Mouse (Mus musculus) liver, postnatal 0 days (tissue): ENCODE measurements at regions not wholly inside any gene's neighbourhood (a gene's known extent, or its start where the extent isn't known, plus 50 kb on each side); places are given as distances from the start of the nearest gene placed in this dataset.

Experiments
- ATAC-seq: fragments of 200-750 bp; cut with Nextera tagmentation; 2 replicates; pipeline ENCODE4 v1.8.0; 2017; ENCODE audit warnings: mild to moderate bottlenecking, moderate library complexity
- DNase-seq: peaks from one replicate; pipeline ENCODE4 v3.0.0-alpha.2; 2016
- H3K27ac ChIP-seq: fragments of 300-500 bp; sonication (generic); 2 replicates; pipeline ENCODE4 v1.5.1; 2014; ENCODE audit warnings: antibody characterized with exemption, moderate library complexity, mild to moderate bottlenecking, low read depth
- H3K27me3 ChIP-seq: fragments of 300-500 bp; sonication (generic); 2 replicates; pipeline ENCODE4 v1.6.1; 2014; ENCODE audit warnings: low read length, control low read depth, mixed read lengths; ENCODE audit not compliant: insufficient read depth
- H3K36me3 ChIP-seq: fragments of 300-500 bp; sonication (generic); replicated peaks from 2 replicates; pipeline ENCODE4 v1.6.1; 2014; ENCODE audit warnings: mild to moderate bottlenecking, control low read depth, low read length, moderate library complexity, mixed read lengths; ENCODE audit not compliant: insufficient read depth
- H3K4me1 ChIP-seq: fragments of 300-500 bp; sonication (generic); 2 replicates; pipeline ENCODE4 v1.6.1; 2014; ENCODE audit warnings: antibody characterized with exemption, mild to moderate bottlenecking, control low read depth; ENCODE audit not compliant: insufficient read depth
- H3K4me2 ChIP-seq: fragments of 300-500 bp; sonication (generic); 2 replicates; pipeline ENCODE4 v1.6.1; 2014; ENCODE audit warnings: low read depth, mild to moderate bottlenecking, low read length, moderate library complexity, mixed read lengths
- H3K4me3 ChIP-seq: fragments of 300-500 bp; sonication (generic); 2 replicates; pipeline ENCODE4 v1.5.1; 2014; ENCODE audit warnings: low read depth, low read length
- H3K9ac ChIP-seq: fragments of 300-500 bp; sonication (generic); replicated peaks from 2 replicates; pipeline ENCODE4 v1.6.1; 2014; ENCODE audit warnings: mild to moderate bottlenecking, moderate library complexity
- H3K9me3 ChIP-seq: fragments of 300-500 bp; sonication (generic); 2 replicates; pipeline ENCODE4 v1.6.1; 2016; ENCODE audit warnings: mild to moderate bottlenecking, control low read depth, low read length, mixed read lengths
- CTCF ChIP-seq: sonication (generic); IDR thresholded peaks from 2 replicates; pipeline ENCODE4 v1.5.1; 2016; ENCODE audit warnings: antibody characterized with exemption, low read depth
- EP300 ChIP-seq: IDR thresholded peaks from 2 replicates; pipeline ENCODE4 v1.6.1; 2016; ENCODE audit warnings: antibody characterized with exemption, low read depth, mild to moderate bottlenecking
- WGBS: fragments of 180-500 bp; shearing (Covaris S2); extraction: QIAGEN DNeasy Blood & Tissue Kit; methylation state at CpG from one replicate; pipeline ENCODE4 v1.1.7; 2014; ENCODE audit not compliant: insufficient replicate concordance; 5-methylcytosine and 5-hydroxymethylcytosine counted together

GRCm38 (mm10) chr17:48807905-48808304 is 124.3 kb upstream of the Lrfn2 start:
- ATAC-seq (no peak), DNase-seq (no peak)
- no peak overlapping the region for H3K4me3 ChIP-seq
- no peaks in the 10 kb centered on the region for H3K9me3 ChIP-seq
- WGBS: 66% methylated on average over 3 of the region's 3 CpGs
- no peaks in the 10 kb centered on the region for H3K4me1 ChIP-seq
- no peak overlapping the region for H3K9ac ChIP-seq
- H3K36me3 ChIP-seq: no peaks in the 10 kb centered on the region
- no peak overlapping the region for H3K4me2 ChIP-seq
- H3K27ac ChIP-seq: no peak overlapping the region
- TF ChIP-seq CTCF (no peak), EP300 (no peak)
- H3K27me3 ChIP-seq: no peaks in the 10 kb centered on the region

GRCm38 (mm10) chr17:48814753-48815504 is 117.2 kb upstream of the Lrfn2 start:
- no peaks in the 10 kb centered on the region for H3K36me3 ChIP-seq
- no peaks in the 10 kb centered on the region for H3K9me3 ChIP-seq
- no peaks in the 10 kb centered on the region for H3K27me3 ChIP-seq
- H3K4me2 ChIP-seq: no peak overlapping the region
- DNase-seq (no peak), ATAC-seq (no peak)
- no peaks in the 10 kb centered on the region for H3K4me1 ChIP-seq
- H3K4me3 ChIP-seq: no peak overlapping the region
- H3K27ac ChIP-seq: no peak overlapping the region
- no peak for TF ChIP-seq CTCF
- H3K9ac ChIP-seq: no peak overlapping the region
- 60% methylated on average over 15 of the region's 15 CpGs for WGBS

- H3K4me2 ChIP-seq: no peak overlapping the region
- no peak overlapping the region for H3K9ac ChIP-seq
- H3K4me1 ChIP-seq: no peaks in the 10 kb centered on the region
- H3K36me3 ChIP-seq: no peaks in the 10 kb centered on the region
- no peak for TF ChIP-seq CTCF
- no peak for TF ChIP-seq EP300
- DNase-seq (no peak), ATAC-seq (no peak)
- no peaks in the 10 kb centered on the region for H3K9me3 ChIP-seq
- H3K27me3 ChIP-seq: no peaks in the 10 kb centered on the region
- WGBS: 63% methylated on average over 9 of the region's 9 CpGs
- H3K4me3 ChIP-seq: no peak overlapping the region
- no peak overlapping the region for H3K27ac ChIP-seq
These were observed 115.4 kb upstream of the Lrfn2 start for GRCm38 (mm10) chr17:48816588-48817324.

GRCm38 (mm10) chr17:48817551-48817950 is 114.6 kb upstream of the Lrfn2 start:
- no peak for TF ChIP-seq EP300
- TF ChIP-seq CTCF: no peak
- H3K36me3 ChIP-seq: no peaks in the 10 kb centered on the region
- H3K4me1 ChIP-seq: no peaks in the 10 kb centered on the region
- H3K9me3 ChIP-seq: no peaks in the 10 kb centered on the region
- ATAC-seq: no peak
- no peak overlapping the region for H3K4me3 ChIP-seq
- H3K27me3 ChIP-seq: no peaks in the 10 kb centered on the region
- no peak overlapping the region for H3K4me2 ChIP-seq
- DNase-seq: no peak
- H3K27ac ChIP-seq: no peak overlapping the region
- H3K9ac ChIP-seq: no peak overlapping the region
- WGBS: 75% methylated on average over 13 of the region's 13 CpGs

- no peak overlapping the region for H3K27ac ChIP-seq
- no peak overlapping the region for H3K4me3 ChIP-seq
- DNase-seq (no peak), ATAC-seq (no peak)
- WGBS: 71% methylated on average over 1 of the region's 1 CpGs
- H3K27me3 ChIP-seq: no peaks in the 10 kb centered on the region
- no peaks in the 10 kb centered on the region for H3K9me3 ChIP-seq
- H3K9ac ChIP-seq: no peak overlapping the region
- no peak overlapping the region for H3K4me2 ChIP-seq
- TF ChIP-seq EP300: no peak
- no peak for TF ChIP-seq CTCF
- no peaks in the 10 kb centered on the region for H3K4me1 ChIP-seq
- H3K36me3 ChIP-seq: no peaks in the 10 kb centered on the region
These were observed 112.5 kb upstream of the Lrfn2 start for GRCm38 (mm10) chr17:48819703-48820102.

- 81% methylated on average over 20 of the region's 20 CpGs for WGBS
- H3K36me3 ChIP-seq: no peaks in the 10 kb centered on the region
- no peak for DNase-seq
These were observed 109.9 kb upstream of the Lrfn2 start for GRCm38 (mm10) chr17:48822101-48822876.

More at GRCm38 (mm10) chr17:48822101-48822876, 109.9 kb upstream of the Lrfn2 start:
- Histone ChIP-seq H3K27me3 (no peaks in the 10 kb centered on the region), H3K9me3 (no peaks in the 10 kb centered on the region), H3K4me3 (no peak overlapping the region), H3K9ac (no peak overlapping the region), H3K27ac (no peak overlapping the region), H3K4me2 (no peak overlapping the region), H3K4me1 (no peaks in the 10 kb centered on the region)
- ATAC-seq: no peak
- 0 out of 2 replicates have a peak, but pooled peaks have one; percentile 17 for TF ChIP-seq CTCF
- no peak for TF ChIP-seq EP300
